Mouse (Mus musculus): Measurements from ENCODE around the gene Lyz2.
A peak's percentile ranks its signal among the peaks of the same experiment; 100 is the strongest.
"Not testable (repeated sequence)": the region's sequence is repeated elsewhere in the genome, so short reads cannot be mapped to it uniquely, and the experiment has no call there.

Lyz2 gene

GRCm38 (mm10) chr10:117282049-117282448 lies at the start of gene Lyz2:
Lyz2 (minus strand) TSS chr10:117282321.
- DNase-seq = peak; percentile 9 to 10

GRCm38 (mm10) chr10:117330521-117330920 lies 48.4 kb upstream of the Lyz2 start:
- DNase-seq = no peak

DNA sequence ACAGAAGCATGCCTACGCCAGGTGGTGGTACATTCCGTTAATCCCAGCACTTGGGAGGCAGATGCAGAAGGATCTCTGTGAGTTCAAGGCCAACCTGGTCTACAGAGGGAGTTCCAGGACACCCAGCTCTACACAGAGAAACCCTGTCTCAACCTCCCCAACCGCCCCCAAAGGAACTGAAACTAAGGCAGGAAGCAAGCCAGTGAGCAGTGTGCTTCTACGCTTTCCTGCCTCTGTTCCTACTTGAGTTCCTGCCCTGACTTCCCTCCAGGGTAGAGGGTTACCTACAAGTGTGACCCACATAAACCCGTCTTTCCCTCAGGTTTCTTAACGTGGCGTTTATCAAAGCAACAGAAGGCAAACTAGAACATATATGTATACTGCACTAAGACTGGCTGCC lies 41.7 kb upstream of the Lyz2 start:
- no peak for DNase-seq

GRCm38 (mm10) chr10:117322630-117323029 lies 40.5 kb upstream of the Lyz2 start:
- DNase-seq = no peak

GRCm38 (mm10) chr10:117320571-117320981 lies 38.5 kb upstream of the Lyz2 start:
- no peak for DNase-seq

- DNase-seq = no peak
Measured at GRCm38 (mm10) chr10:117316391-117316790, 34.3 kb upstream of the Lyz2 start.

GRCm38 (mm10) chr10:117313133-117313532 lies 31.0 kb upstream of the Lyz2 start:
- DNase-seq = no peak

GRCm38 (mm10) chr10:117312168-117312567 lies 30.0 kb upstream of the Lyz2 start:
- DNase-seq = no peak

DNA sequence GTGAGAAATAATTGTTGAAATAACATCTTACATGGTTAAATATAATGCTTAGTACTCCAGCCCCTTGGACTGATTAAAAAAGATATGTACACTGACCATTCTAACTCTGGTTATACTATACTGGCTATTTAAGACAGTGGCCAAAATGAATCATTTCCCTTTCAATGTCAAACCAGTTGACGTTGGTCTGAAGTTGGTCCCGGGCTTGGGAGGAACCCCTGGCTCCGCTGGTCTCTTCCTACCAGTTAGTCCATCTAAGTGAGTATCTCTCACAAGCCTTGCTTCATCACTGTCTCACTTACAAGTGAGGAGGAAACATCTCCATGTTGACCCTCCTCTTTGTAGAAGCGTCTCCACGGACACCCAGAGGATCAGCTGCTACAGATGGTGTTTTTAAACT lies 22.2 kb upstream of the Lyz2 start:
- DNase-seq = no peak

DNA sequence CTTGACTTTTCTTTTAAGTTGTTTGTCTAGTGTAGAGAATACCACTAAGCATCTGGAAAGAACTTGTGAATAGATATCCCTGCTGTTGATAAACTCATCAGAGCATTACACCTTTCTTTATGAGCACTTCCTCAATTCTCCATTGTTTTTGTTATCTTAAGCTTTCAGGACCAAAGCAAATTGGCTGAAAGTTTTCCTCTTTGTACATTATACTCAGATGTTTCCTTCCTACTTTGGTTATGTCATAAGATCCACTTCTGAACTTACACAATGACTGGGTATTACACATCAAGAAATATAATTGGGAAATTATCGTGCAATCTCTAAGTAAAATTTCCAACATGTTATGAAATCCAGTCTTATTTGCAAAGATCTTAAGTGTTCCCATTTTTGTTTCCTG lies 19.6 kb upstream of the Lyz2 start:
- no peak for DNase-seq

DNA sequence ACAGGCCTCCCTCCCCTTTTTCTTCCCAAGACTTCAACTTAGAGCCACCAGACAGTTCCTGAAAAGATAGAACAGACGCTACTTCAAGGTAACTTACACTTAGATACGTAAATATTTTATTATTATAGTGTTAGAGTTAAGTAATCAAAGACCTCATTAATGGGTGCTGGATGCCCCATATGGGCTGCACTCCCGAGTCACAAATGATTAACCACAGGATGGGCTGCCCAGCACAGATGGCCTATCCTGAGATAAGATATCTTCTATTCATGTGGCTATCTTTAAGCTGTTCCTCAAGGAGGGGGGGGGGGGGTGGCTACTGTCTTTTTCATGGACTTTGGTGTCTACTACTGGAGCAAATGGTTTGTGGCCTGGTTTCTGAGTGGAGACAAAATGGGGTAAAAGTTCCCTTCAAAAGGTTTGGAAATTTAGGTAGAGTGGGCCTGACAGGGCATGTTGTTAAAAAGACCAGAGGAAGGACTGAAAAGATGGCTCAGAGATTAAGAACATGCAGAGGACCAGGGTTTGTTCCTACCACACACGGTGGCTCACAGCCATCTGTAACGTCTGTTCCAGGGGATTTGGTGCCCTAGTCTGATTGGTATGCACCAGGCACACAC lies 17.9 kb upstream of the Lyz2 start:
- no peak for DNase-seq

DNA sequence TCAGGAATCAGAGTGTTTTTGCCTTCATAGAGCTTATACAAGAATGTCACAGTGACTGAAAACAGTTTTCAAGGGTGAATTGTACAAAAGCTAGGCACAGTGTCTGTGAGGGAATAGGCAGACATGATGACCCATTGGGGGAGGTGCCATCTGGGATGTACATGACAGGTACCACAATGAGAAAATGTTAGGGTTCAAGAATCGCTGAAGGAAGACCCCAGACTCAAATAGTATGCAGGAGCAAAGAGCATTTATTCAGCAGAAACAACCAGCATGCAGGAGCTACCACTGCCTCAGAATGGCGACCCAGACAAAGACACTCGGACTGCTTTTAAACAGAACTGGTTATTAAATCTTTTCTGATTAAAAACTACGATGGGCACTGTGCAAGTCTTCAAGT lies 17.0 kb upstream of the Lyz2 start:
- no peak for DNase-seq

DNA sequence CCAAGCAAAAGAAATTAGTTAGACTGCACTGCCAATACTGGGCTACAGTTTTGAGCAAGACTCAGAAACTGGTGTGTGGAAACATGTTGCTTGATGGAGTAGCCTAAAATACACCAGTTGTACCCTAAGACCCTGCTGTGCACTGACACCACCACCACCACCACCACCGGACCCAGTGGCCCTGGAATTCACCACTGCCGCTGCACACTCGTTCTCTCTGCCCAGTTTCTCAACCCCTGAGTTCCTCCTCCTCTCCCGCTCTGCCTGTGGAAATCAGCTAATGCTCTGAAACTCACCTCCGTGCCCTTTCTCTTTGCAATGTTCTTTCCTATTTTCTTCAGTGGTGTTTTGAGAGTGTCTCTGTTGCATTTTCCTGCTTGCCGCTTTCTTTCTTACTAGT lies 16.2 kb upstream of the Lyz2 start:
- DNase-seq = no peak

DNA sequence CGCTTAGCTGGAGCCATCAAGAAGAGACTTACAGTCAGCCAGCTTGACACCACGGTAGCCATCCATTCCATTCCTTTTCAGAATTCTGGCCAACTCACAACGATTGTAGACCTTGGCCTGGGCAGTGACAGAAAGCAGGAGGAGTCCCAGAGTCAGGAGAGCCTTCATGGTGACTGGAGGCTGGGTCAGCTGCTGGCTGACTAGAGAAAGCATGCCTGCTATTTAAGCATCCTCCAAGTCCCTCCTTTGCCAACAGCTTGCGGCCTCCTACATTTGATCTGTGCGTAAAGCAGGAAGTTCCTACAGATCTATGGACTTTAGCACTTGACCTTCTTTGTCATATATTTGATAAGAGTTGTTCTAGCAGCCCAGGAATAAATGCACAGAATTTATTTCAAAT lies 10.6 kb upstream of the Lyz2 start, which contains the start of gene Lyz1:
Gene Lyz1 (minus strand): TSS at position 198 of the 400 bp plus-strand sequence.
- DNase-seq = peak in 1 of 2 experiments; percentile 13

DNA sequence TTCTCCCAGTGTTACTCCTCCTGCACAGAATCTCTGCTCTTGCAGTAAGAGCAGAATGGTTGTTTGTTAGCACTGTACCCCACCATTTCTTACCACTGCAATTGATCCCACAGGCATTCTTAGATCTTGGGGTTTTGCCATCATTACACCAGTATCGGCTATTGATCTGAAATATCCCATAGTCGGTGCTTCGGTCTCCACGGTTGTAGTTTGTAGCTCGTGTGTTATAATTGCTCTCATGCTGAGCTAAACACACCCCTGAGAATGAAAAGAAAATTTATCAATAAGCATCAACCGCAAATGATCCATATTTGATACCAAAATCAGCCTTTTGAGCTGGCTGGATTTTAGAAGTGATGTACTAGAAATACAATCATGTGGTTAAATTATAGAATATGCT lies 8.8 kb upstream of the Lyz2 start:
- not testable (repeated sequence) for DNase-seq

- DNase-seq = no peak
Measured at GRCm38 (mm10) chr10:117290046-117290870, 8.1 kb upstream of the Lyz2 start.

DNA sequence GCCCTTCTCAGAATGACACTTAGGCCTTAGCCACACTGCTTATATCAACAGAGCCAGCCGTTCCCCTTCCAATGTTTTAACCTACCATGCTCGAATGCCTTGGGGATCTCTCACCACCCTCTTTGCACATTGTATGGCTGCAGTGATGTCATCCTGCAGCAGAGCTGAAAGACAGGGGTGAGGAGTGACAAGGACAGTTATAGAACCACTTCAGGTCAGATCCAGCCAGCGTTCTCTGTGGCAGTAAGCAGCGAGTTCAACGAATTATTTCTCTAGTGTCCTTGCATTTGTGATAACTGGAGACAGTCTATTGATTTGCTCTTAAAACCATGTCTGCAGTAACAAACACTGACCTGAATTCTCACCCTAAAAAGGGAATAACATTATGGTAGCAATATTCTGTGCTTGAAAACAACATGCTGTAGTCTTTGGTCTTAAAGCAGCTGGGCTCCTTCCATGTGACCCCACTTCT lies 6.9 kb upstream of the Lyz2 start:
- DNase-seq = not testable (repeated sequence)

DNA sequence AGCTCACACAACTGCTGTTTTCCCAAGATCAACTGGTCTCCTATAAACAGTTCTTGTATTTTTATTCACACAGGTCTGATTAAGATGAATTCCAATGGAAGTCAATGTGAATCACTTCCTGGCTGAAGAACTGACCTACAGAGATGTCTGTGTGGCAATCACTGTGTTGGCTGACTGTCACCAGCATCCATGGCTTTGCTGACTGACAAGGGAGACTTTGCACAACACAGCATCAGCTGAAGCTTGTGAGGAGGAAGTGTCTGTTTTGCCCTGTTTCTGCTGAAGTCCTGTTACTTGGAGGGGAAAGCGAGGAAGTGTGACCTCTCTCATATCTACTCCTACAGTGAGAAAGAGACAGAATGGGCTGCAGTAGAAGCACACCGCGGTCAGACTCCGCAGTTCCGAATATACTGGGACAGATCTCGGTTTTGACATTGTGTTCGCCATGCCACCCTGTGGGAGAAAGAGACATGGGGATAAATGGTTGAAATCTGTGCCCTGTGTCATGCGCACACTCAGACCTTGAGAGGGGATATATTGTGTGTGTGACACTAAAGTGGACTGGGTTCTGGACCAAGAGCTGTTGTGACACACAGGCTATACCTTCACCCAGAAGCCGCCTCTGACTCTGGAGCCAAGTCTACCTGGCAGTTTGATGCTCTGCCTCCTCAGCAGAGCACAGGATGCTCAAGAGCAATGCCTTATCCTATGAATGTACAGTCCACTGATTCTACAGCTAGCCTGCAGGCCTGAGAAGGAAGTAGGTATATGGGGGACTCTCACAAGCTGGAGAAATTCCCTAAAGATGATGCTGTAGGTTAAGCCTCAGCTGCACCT lies 6.3 kb upstream of the Lyz2 start:
- DNase-seq = no peak

GRCm38 (mm10) chr10:117287226-117287850 lies 5.2 kb upstream of the Lyz2 start:
- DNase-seq = no peak

- DNase-seq = no peak
Measured at GRCm38 (mm10) chr10:117286366-117286970, 4.3 kb upstream of the Lyz2 start.

- DNase-seq = not testable (repeated sequence)
Measured at GRCm38 (mm10) chr10:117285584-117285983, 3.5 kb upstream of the Lyz2 start.
